Mouse (Mus musculus) heart, adult 18-20 months (tissue): ENCODE data around the gene Selenos. TPM values are rescaled to one million over a fixed set of nuclear protein-coding genes. Genes with fewer than 3 reads are reported as not detected.

ENCODE experiments used
- DNase-seq, 2 experiments: peaks; one replicate each; pipeline ENCODE4 v3.0.0; 2021 to 2022; ENCODE audit warnings: mixed read lengths in 1 of 2
- total RNA-seq, 2 experiments: library from RNA; stranded (reverse); gene quantifications; 2 replicates each; pipeline ENCODE4 v1.2.3; 2021

The Selenos gene
- total RNA-seq, 2 experiments from 2014 or later, result 35.6 to 40.2 TPM

GRCm38 (mm10) chr7:66118796-66119195, 39.3 kb downstream of the Selenos start:
- no peak for DNase-seq

GRCm38 (mm10) chr7:66120139-66120538, 40.7 kb downstream of the Selenos start:
- DNase-seq, result no peak

GRCm38 (mm10) chr7:66120702-66121396, 41.4 kb downstream of the Selenos start:
- DNase-seq, result no peak

GRCm38 (mm10) chr7:66124551-66124968, 45.1 kb downstream of the Selenos start:
- DNase-seq, result peak in 1 of 2 experiments; percentile 31

- DNase-seq, result peak in 1 of 2 experiments; percentile 56
Observed at GRCm38 (mm10) chr7:66125368-66125767, 45.9 kb downstream of the Selenos start.

- DNase-seq, result no peak
Observed at GRCm38 (mm10) chr7:66127951-66128645, 48.6 kb downstream of the Selenos start.

- no peak for DNase-seq
Observed at GRCm38 (mm10) chr7:66128857-66129256, 49.4 kb downstream of the Selenos start.

GRCm38 (mm10) chr7:66130296-66130695, 50.8 kb downstream of the Selenos start:
- no peak for DNase-seq

GRCm38 (mm10) chr7:66131776-66132421, 52.5 kb downstream of the Selenos start:
- no peak for DNase-seq

- DNase-seq, result no peak
Observed at GRCm38 (mm10) chr7:66134154-66134553, 54.7 kb downstream of the Selenos start.

- DNase-seq, result peak in 1 of 2 experiments; percentile 64
Observed at GRCm38 (mm10) chr7:66135644-66136043, 56.2 kb downstream of the Selenos start.

GRCm38 (mm10) chr7:66136187-66136586, 56.7 kb downstream of the Selenos start:
- no peak for DNase-seq

- DNase-seq, result no peak
Observed at GRCm38 (mm10) chr7:66137309-66137708, 57.9 kb downstream of the Selenos start.

- no peak for DNase-seq
Observed at GRCm38 (mm10) chr7:66138301-66138700, 58.9 kb downstream of the Selenos start.

GRCm38 (mm10) chr7:66138878-66139277, 59.4 kb downstream of the Selenos start:
- no peak for DNase-seq

Other genes starting within 250 kb of the Selenos start
- 10 to 100 TPM; 34.8 to 36.9 TPM for gene Pcsk6, start 217.9 kb upstream of the Selenos start, total RNA-seq
- not detected for gene Gm45213, start 36.0 kb upstream of the Selenos start, total RNA-seq
- 10 to 100 TPM; 21.6 to 22.5 TPM for gene Snrpa1, start 20.6 kb upstream of the Selenos start, total RNA-seq
- 10 to 100 TPM in 1 of 2 experiments, 1 to 10 TPM in 1; 9.7 to 11.8 TPM for gene Chsy1, start 29.9 kb downstream of the Selenos start, total RNA-seq